Mouse (Mus musculus) neural tube, embryonic 14.5 days (tissue): Measurements from ENCODE around the gene Gm49336. TPM values are rescaled to one million over a fixed set of nuclear protein-coding genes. Genes with fewer than 3 reads are reported as not detected.

Experiments used
- ATAC-seq: fragments of 200-750 bp; cut with Nextera tagmentation; 2 replicates; pipeline ENCODE4 v1.8.0; 2017; ENCODE audit warnings: low read depth, mild to moderate bottlenecking, moderate TSS enrichment, moderate library complexity
- H3K27ac ChIP-seq: fragments of 300-500 bp; sonication (generic); 2 replicates; pipeline ENCODE4 v1.5.1; 2014; ENCODE audit warnings: low read depth, mild to moderate bottlenecking, control low read depth, low read length, moderate library complexity, mixed read lengths
- H3K27me3 ChIP-seq: fragments of 300-500 bp; sonication (generic); 2 replicates; pipeline ENCODE4 v1.6.1; 2014; ENCODE audit warnings: low read length; ENCODE audit not compliant: control insufficient read depth, insufficient read depth
- H3K36me3 ChIP-seq: fragments of 300-500 bp; sonication (generic); 2 replicates; pipeline ENCODE4 v1.6.1; 2014; ENCODE audit warnings: low read length, mixed read lengths; ENCODE audit not compliant: control insufficient read depth, insufficient read depth
- H3K4me1 ChIP-seq: fragments of 300-500 bp; sonication (generic); 2 replicates; pipeline ENCODE4 v1.6.1; 2014; ENCODE audit warnings: low read length; ENCODE audit not compliant: control insufficient read depth, insufficient read depth
- H3K4me2 ChIP-seq: fragments of 300-500 bp; sonication (generic); 2 replicates; pipeline ENCODE4 v1.6.1; 2014; ENCODE audit warnings: mild to moderate bottlenecking, low read depth, low read length, control low read depth
- H3K4me3 ChIP-seq: fragments of 300-500 bp; sonication (generic); 2 replicates; pipeline ENCODE4 v1.5.1; 2014; ENCODE audit warnings: low read depth, low read length, control low read depth, mixed read lengths
- H3K9ac ChIP-seq: fragments of 300-500 bp; sonication (generic); replicated peaks from 2 replicates; pipeline ENCODE4 v1.6.1; 2014; ENCODE audit warnings: low read depth, mild to moderate bottlenecking, control low read depth, low read length, mixed read lengths
- H3K9me3 ChIP-seq: fragments of 300-500 bp; sonication (generic); 2 replicates; pipeline ENCODE4 v1.6.1; 2016; ENCODE audit warnings: low read length; ENCODE audit not compliant: control insufficient read depth
- WGBS: fragments of 180-500 bp; shearing (Covaris S2); extraction: QIAGEN DNeasy Blood & Tissue Kit; methylation state at CpG from one replicate; pipeline ENCODE4 v1.1.7; 2014; 5-methylcytosine and 5-hydroxymethylcytosine counted together
- polyA plus RNA-seq: library from polyadenylated mRNA; unstranded; fragments of >200 nt; fragmentation: Nextera tagmentation; extraction: Ambion mirVana; gene quantifications from 2 replicates; pipeline ENCODE4 v1.2.1, GENCODE M21; 2014

Gm49336 gene
- polyA plus RNA-seq, 1 experiment from 2014 or later, result 70.0 TPM

DNA sequence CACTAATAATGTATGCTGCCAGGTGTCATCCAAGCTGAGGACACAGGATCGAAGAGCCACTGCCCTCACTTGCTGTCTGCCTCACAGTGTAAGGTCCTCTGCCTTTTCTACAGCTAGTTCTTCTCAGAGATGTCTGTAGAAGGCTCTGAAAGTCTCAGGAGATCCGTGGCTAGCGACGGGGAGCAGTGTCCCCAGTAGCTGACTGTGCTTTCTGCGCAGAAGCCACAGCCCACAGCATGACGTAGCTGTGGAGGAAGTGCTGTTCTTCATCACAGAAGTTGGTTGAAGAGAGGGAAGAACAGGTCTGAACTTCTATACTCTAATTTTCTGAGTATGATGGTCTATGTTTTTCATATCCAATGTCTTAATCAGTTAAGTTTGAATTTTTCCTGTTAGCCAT lies 18.0 kb upstream of the Gm49336 start:
- WGBS, result 87% methylated on average over 6 of the region's 6 CpGs

DNA sequence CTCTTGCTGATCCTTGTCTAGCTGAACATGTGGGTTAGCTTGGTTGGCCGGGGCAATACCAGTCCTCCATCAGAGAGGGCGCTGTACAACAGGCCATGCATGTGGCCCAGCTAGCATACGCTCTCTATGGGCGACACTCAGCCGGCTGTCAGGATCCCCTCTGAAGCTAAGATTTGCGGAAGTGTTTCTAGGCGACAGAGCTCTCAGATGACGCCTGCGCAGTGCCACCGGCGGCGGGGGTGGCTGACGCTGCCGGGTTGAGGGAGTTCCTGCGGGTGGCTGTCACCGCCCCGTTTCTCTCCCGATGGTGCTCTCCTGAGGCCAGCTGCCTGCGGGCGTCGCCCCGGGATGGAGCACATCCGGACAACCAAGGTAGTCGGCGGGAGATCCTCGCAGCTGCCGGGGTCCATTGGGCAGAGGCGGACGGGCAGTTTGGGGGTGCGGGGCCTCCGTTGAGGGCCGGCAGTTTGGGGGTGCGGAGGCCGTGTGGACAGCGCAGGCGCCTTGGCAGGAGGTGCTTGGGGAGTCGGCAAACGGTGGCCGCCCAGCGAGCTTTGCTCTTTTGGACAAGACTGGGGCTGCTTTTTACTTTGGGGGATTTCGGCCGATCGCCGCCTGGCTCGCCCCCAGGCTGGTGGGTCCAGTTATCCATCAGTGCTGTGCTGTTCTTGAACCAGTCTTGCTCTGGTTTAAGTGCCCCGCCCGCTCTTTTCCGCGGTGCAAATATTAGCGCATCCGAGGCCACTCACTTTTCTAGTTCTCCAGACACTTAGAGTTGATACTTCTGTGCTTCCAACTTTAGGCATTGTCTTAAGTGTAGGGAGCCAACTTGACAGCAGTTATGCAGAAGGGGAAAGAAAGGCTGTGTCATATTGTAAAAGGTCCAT lies 13.9 kb upstream of the Gm49336 start, which contains the start of gene Mtmr6:
Mtmr6 (plus strand) TSS at position 239 of the 887 bp plus-strand sequence.
- Histone ChIP-seq H3K27ac (peak within 1 kb of the TSS; percentile 78; the same call in 1 of the 2 replicates), H3K4me2 (peak within 1 kb of the TSS; percentile 76), H3K36me3 (no peaks in the 10 kb centered on the region), H3K9ac (peak within 1 kb of the TSS; percentile 80), H3K27me3 (no peaks in the 10 kb centered on the region), H3K9me3 (no peaks in the 10 kb centered on the region), H3K4me1 (peaks cover 8% of the 10 kb centered on the region), H3K4me3 (peak within 1 kb of the TSS; percentile 71)
- under 1% methylated on average over 50 of the region's 51 CpGs for WGBS
- peak; percentile 99 for ATAC-seq

More for the DNA sequence above, 18.0 kb upstream of the Gm49336 start:
- Histone ChIP-seq H3K36me3 (no peaks in the 10 kb centered on the region), H3K9me3 (no peaks in the 10 kb centered on the region), H3K4me2 (no peak overlapping the region), H3K9ac (no peak overlapping the region), H3K27me3 (no peaks in the 10 kb centered on the region), H3K4me3 (no peak overlapping the region), H3K4me1 (peaks cover 8% of the 10 kb centered on the region), H3K27ac (no peak overlapping the region)
- ATAC-seq, result no peak

DNA sequence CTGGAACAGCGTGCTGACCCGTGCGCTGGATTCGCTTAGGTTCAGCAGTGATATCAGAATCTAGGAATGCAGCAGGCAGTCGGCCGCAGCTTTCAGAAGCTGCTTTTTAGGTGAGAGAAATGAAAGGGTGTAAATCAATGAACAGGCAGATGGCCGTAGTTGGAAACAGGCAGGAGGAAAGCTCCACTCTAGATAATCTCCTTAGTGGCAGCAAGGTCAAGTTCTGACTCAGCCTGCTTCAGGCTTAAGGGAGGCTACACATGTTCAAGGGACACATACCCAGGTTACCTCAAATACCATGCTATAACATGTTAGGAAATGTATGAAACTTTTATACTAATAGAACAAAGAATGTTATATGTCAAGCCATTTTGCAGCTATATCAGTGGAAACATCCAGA lies 11.0 kb upstream of the Gm49336 start:
- WGBS, result 82% methylated on average over 7 of the region's 7 CpGs
- Histone ChIP-seq H3K27me3 (no peaks in the 10 kb centered on the region), H3K36me3 (no peaks in the 10 kb centered on the region), H3K9me3 (no peaks in the 10 kb centered on the region), H3K27ac (no peak overlapping the region), H3K4me3 (no peak overlapping the region), H3K4me2 (no peak overlapping the region), H3K4me1 (peaks cover 8% of the 10 kb centered on the region), H3K9ac (no peak overlapping the region)
- no peak for ATAC-seq

DNA sequence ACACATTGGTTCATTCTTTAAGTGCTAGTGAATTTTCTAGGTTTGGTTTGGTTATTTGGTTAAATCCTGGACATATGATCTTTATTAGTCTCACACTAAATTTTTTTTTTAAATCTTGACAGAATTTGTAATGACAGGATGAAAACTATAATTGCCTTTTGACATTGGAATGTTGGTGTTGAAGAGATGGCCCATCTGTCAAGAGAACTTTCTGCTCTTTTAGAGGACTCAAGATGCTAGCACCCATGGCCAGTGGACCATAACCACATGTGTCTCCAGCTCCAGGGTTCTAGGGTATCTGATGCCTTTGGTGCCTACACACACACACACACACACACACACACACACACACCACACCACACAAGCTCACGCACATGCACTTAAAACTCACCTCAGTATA lies 6.5 kb upstream of the Gm49336 start:
- no peak for ATAC-seq
- 95% methylated on average over 1 of the region's 1 CpGs for WGBS
- no peak overlapping the region for H3K27ac ChIP-seq
- no peaks in the 10 kb centered on the region for H3K36me3 ChIP-seq
- H3K4me1 ChIP-seq, result no peaks in the 10 kb centered on the region
- H3K9ac ChIP-seq, result no peak overlapping the region
- no peaks in the 10 kb centered on the region for H3K9me3 ChIP-seq
- H3K27me3 ChIP-seq, result no peaks in the 10 kb centered on the region
- H3K4me2 ChIP-seq, result no peak overlapping the region
- H3K4me3 ChIP-seq, result no peak overlapping the region

DNA sequence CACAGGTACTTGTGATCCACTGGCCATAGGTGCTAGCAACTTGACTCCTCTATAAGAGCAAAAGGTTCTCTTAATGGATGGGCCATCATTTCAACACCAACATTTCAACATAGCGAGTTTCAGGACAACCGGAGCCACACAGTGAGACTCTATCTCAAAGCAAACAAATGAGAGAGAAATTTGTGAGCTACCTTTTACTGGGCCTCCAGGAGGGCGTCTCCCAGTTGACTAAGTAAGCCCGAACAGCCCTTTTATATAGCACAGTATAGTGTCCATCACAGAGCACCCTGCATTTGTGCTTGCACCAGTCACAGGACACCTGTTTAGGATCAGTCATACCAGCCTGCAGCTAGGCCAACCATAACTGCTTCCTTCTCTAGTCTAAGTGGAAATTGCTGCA lies 5.8 kb upstream of the Gm49336 start:
- no peak for ATAC-seq
- Histone ChIP-seq H3K4me2 (no peak overlapping the region), H3K36me3 (no peaks in the 10 kb centered on the region), H3K4me1 (peaks cover 4% of the 10 kb centered on the region; the same call in 1 of the 2 replicates), H3K27ac (no peak overlapping the region), H3K27me3 (no peaks in the 10 kb centered on the region), H3K9ac (no peak overlapping the region), H3K9me3 (no peaks in the 10 kb centered on the region), H3K4me3 (no peak overlapping the region)
- 74% methylated on average over 4 of the region's 4 CpGs for WGBS

DNA sequence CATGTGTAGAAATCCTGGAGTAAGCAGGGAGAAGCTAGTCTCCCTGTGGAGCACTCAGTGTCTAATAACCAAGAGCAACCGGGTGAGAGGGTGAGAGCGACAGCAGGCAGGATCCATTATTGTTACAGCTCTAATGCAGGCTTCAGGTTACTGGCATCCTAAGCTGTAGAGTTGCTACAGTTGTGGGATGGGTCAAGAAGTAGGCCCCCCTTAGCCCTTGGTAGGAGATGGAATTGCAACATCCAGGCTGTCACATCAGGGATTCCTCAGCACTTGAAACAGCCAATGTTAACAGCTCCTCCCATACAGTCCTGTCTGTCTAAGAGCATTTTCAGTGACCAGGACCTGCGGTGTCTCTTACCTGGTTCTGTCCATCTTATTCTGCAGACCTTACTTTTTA lies 5.0 kb upstream of the Gm49336 start:
- no peak for ATAC-seq
- Histone ChIP-seq H3K9ac (no peak overlapping the region), H3K9me3 (no peaks in the 10 kb centered on the region), H3K4me2 (no peak overlapping the region), H3K36me3 (no peaks in the 10 kb centered on the region), H3K4me3 (no peak overlapping the region), H3K27ac (no peak overlapping the region), H3K27me3 (no peaks in the 10 kb centered on the region), H3K4me1 (peaks cover 4% of the 10 kb centered on the region; the same call in 1 of the 2 replicates)
- 26% methylated on average over 3 of the region's 3 CpGs for WGBS

DNA sequence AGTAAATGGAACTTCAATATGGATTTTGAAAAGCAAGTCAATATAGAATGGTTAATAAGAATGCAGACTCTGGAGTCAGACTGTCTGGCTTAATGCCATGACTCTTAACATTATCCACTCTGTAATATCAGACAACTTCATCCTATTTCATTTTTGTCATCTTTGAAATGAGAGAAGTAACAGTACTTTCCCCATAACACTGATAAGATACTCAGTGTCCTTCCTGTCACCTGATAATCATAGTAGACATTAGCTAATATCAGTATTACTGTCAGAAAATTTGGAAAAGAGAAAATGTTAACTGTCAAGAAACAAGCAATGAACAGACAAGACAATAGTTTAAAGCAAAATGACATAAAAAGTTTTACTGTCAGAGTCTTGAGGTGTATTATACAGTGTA lies 3.5 kb upstream of the Gm49336 start:
- Histone ChIP-seq H3K9me3 (no peaks in the 10 kb centered on the region), H3K4me3 (no peak overlapping the region), H3K9ac (no peak overlapping the region), H3K36me3 (no peaks in the 10 kb centered on the region), H3K27ac (no peak overlapping the region), H3K4me1 (peaks cover 9% of the 10 kb centered on the region; the same call in 1 of the 2 replicates), H3K27me3 (no peaks in the 10 kb centered on the region), H3K4me2 (no peak overlapping the region)
- ATAC-seq, result no peak

DNA sequence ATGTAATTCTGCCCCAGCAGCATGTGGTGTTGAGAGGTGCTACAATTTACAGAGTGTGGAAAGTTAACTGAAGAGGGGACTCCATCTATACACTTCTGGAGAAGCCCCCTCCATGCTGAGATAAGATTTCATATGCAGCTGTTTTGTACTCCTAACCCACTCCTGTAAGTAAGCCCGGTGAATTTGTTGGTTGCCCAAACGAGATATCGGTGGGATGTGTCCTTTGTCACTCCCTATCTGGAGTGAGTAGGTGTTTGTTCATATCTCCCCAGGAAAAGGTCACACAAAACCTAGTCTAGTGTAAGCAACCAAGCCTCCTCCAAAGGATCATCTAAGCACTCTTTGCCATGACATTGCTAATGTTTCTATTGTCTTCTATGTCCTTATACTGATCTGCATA lies 2.2 kb upstream of the Gm49336 start:
- Histone ChIP-seq H3K4me1 (peaks cover 18% of the 10 kb centered on the region; the same call in 1 of the 2 replicates), H3K9me3 (no peaks in the 10 kb centered on the region), H3K4me3 (no peak overlapping the region), H3K4me2 (no peak overlapping the region), H3K27me3 (no peaks in the 10 kb centered on the region), H3K27ac (no peak overlapping the region), H3K9ac (no peak overlapping the region), H3K36me3 (no peaks in the 10 kb centered on the region)
- no peak for ATAC-seq
- WGBS, result 95% methylated on average over 3 of the region's 3 CpGs
